Mouse (Mus musculus) liver, postnatal 0 days (tissue): ENCODE data around the gene Slc39a11. TPM values are rescaled to one million over a fixed set of nuclear protein-coding genes. Genes with fewer than 3 reads are reported as not detected.

Experiments used
- ATAC-seq: fragments of 200-750 bp; cut with Nextera tagmentation; 2 replicates; pipeline ENCODE4 v1.8.0; 2017; ENCODE audit warnings: mild to moderate bottlenecking, moderate library complexity
- DNase-seq: peaks from one replicate; pipeline ENCODE4 v3.0.0-alpha.2; 2016
- H3K27ac ChIP-seq: fragments of 300-500 bp; sonication (generic); 2 replicates; pipeline ENCODE4 v1.5.1; 2014; ENCODE audit warnings: antibody characterized with exemption, moderate library complexity, mild to moderate bottlenecking, low read depth
- H3K27me3 ChIP-seq: fragments of 300-500 bp; sonication (generic); 2 replicates; pipeline ENCODE4 v1.6.1; 2014; ENCODE audit warnings: low read length, control low read depth, mixed read lengths; ENCODE audit not compliant: insufficient read depth
- H3K36me3 ChIP-seq: fragments of 300-500 bp; sonication (generic); replicated peaks from 2 replicates; pipeline ENCODE4 v1.6.1; 2014; ENCODE audit warnings: mild to moderate bottlenecking, control low read depth, low read length, moderate library complexity, mixed read lengths; ENCODE audit not compliant: insufficient read depth
- H3K4me1 ChIP-seq: fragments of 300-500 bp; sonication (generic); 2 replicates; pipeline ENCODE4 v1.6.1; 2014; ENCODE audit warnings: antibody characterized with exemption, mild to moderate bottlenecking, control low read depth; ENCODE audit not compliant: insufficient read depth
- H3K4me2 ChIP-seq: fragments of 300-500 bp; sonication (generic); 2 replicates; pipeline ENCODE4 v1.6.1; 2014; ENCODE audit warnings: low read depth, mild to moderate bottlenecking, low read length, moderate library complexity, mixed read lengths
- H3K4me3 ChIP-seq: fragments of 300-500 bp; sonication (generic); 2 replicates; pipeline ENCODE4 v1.5.1; 2014; ENCODE audit warnings: low read depth, low read length
- H3K9ac ChIP-seq: fragments of 300-500 bp; sonication (generic); replicated peaks from 2 replicates; pipeline ENCODE4 v1.6.1; 2014; ENCODE audit warnings: mild to moderate bottlenecking, moderate library complexity
- H3K9me3 ChIP-seq: fragments of 300-500 bp; sonication (generic); 2 replicates; pipeline ENCODE4 v1.6.1; 2016; ENCODE audit warnings: mild to moderate bottlenecking, control low read depth, low read length, mixed read lengths
- CTCF ChIP-seq: sonication (generic); IDR thresholded peaks from 2 replicates; pipeline ENCODE4 v1.5.1; 2016; ENCODE audit warnings: antibody characterized with exemption, low read depth
- EP300 ChIP-seq: IDR thresholded peaks from 2 replicates; pipeline ENCODE4 v1.6.1; 2016; ENCODE audit warnings: antibody characterized with exemption, low read depth, mild to moderate bottlenecking
- WGBS: fragments of 180-500 bp; shearing (Covaris S2); extraction: QIAGEN DNeasy Blood & Tissue Kit; methylation state at CpG from one replicate; pipeline ENCODE4 v1.1.7; 2014; ENCODE audit not compliant: insufficient replicate concordance; 5-methylcytosine and 5-hydroxymethylcytosine counted together
- polyA plus RNA-seq: library from polyadenylated mRNA; unstranded; fragments of >200 nt; fragmentation: Nextera tagmentation; extraction: Ambion mirVana; gene quantifications from 2 replicates; pipeline ENCODE4 v1.2.1, GENCODE M21; 2015

The Slc39a11 gene
- polyA plus RNA-seq, 1 experiment from 2014 or later = 10.9 TPM

GRCm38 (mm10) chr11:113520851-113521461 lies 128.9 kb downstream of the Slc39a11 start:
- no peaks in the 10 kb centered on the region for H3K4me1 ChIP-seq
- ATAC-seq (no peak), DNase-seq (no peak)
- no peak overlapping the region for H3K27ac ChIP-seq
- no peaks in the 10 kb centered on the region for H3K27me3 ChIP-seq
- no peaks in the 10 kb centered on the region for H3K9me3 ChIP-seq
- no peak overlapping the region for H3K4me2 ChIP-seq
- no peak overlapping the region for H3K4me3 ChIP-seq
- TF ChIP-seq CTCF = no peak
- no peak for TF ChIP-seq EP300
- H3K36me3 ChIP-seq = no peaks in the 10 kb centered on the region
- 76% methylated on average over 17 of the region's 17 CpGs for WGBS
- H3K9ac ChIP-seq = no peak overlapping the region

- Histone ChIP-seq H3K4me1 (no peaks in the 10 kb centered on the region), H3K9me3 (no peaks in the 10 kb centered on the region), H3K36me3 (no peaks in the 10 kb centered on the region), H3K27ac (no peak overlapping the region), H3K9ac (no peak overlapping the region), H3K27me3 (no peaks in the 10 kb centered on the region), H3K4me2 (no peak overlapping the region), H3K4me3 (no peak overlapping the region)
- no peak for DNase-seq
- no peak for TF ChIP-seq CTCF
- TF ChIP-seq EP300 = no peak
- no peak for ATAC-seq
- 40% methylated on average over 8 of the region's 8 CpGs for WGBS
Observed at GRCm38 (mm10) chr11:113520373-113520772, 129.5 kb downstream of the Slc39a11 start.

- no peaks in the 10 kb centered on the region for H3K27me3 ChIP-seq
- H3K9ac ChIP-seq = no peak overlapping the region
- H3K36me3 ChIP-seq = no peaks in the 10 kb centered on the region
- ATAC-seq (no peak), DNase-seq (no peak)
- H3K27ac ChIP-seq = no peak overlapping the region
- 65% methylated on average over 7 of the region's 7 CpGs for WGBS
- no peak for TF ChIP-seq EP300
- no peak for TF ChIP-seq CTCF
- no peaks in the 10 kb centered on the region for H3K9me3 ChIP-seq
- no peak overlapping the region for H3K4me2 ChIP-seq
- no peak overlapping the region for H3K4me3 ChIP-seq
- H3K4me1 ChIP-seq = no peaks in the 10 kb centered on the region
Observed at GRCm38 (mm10) chr11:113519973-113520372, 129.9 kb downstream of the Slc39a11 start.

- Histone ChIP-seq H3K4me2 (no peak overlapping the region), H3K27ac (no peak overlapping the region), H3K27me3 (no peaks in the 10 kb centered on the region), H3K9ac (no peak overlapping the region), H3K4me3 (no peak overlapping the region), H3K36me3 (no peaks in the 10 kb centered on the region), H3K4me1 (no peaks in the 10 kb centered on the region), H3K9me3 (no peaks in the 10 kb centered on the region)
- 81% methylated on average over 7 of the region's 7 CpGs for WGBS
- ATAC-seq (no peak), DNase-seq (no peak)
- TF ChIP-seq CTCF (no peak), EP300 (no peak)
Observed at GRCm38 (mm10) chr11:113518176-113518575, 131.7 kb downstream of the Slc39a11 start.

- Histone ChIP-seq H3K9me3 (no peaks in the 10 kb centered on the region), H3K4me3 (no peak overlapping the region), H3K36me3 (no peaks in the 10 kb centered on the region), H3K27ac (no peak overlapping the region), H3K4me1 (no peaks in the 10 kb centered on the region), H3K9ac (no peak overlapping the region), H3K4me2 (no peak overlapping the region), H3K27me3 (no peaks in the 10 kb centered on the region)
- TF ChIP-seq EP300 (no peak), CTCF (no peak)
- ATAC-seq (no peak), DNase-seq (no peak)
- 79% methylated on average over 10 of the region's 10 CpGs for WGBS
Observed at GRCm38 (mm10) chr11:113516156-113516555, 133.7 kb downstream of the Slc39a11 start.

- Histone ChIP-seq H3K9ac (no peak overlapping the region), H3K27ac (no peak overlapping the region), H3K4me3 (no peak overlapping the region), H3K9me3 (no peaks in the 10 kb centered on the region), H3K4me2 (no peak overlapping the region), H3K27me3 (no peaks in the 10 kb centered on the region), H3K36me3 (no peaks in the 10 kb centered on the region), H3K4me1 (no peaks in the 10 kb centered on the region)
- 81% methylated on average over 10 of the region's 10 CpGs for WGBS
- no peak for TF ChIP-seq EP300
- no peak for DNase-seq
- ATAC-seq = no peak
Observed at GRCm38 (mm10) chr11:113512976-113513375, 136.9 kb downstream of the Slc39a11 start.

- Histone ChIP-seq H3K27ac (no peak overlapping the region), H3K4me1 (no peaks in the 10 kb centered on the region), H3K4me2 (no peak overlapping the region), H3K36me3 (no peaks in the 10 kb centered on the region), H3K9me3 (no peaks in the 10 kb centered on the region), H3K9ac (no peak overlapping the region), H3K27me3 (no peaks in the 10 kb centered on the region), H3K4me3 (no peak overlapping the region)
- no peak for TF ChIP-seq CTCF
- TF ChIP-seq EP300 = no peak
- WGBS = 72% methylated on average over 7 of the region's 7 CpGs
- ATAC-seq = no peak
- peak; percentile 30 for DNase-seq
Observed at GRCm38 (mm10) chr11:113512150-113512549, 137.7 kb downstream of the Slc39a11 start.
